Mouse (Mus musculus) heart, embryonic 14.5 days (tissue): Measurements from ENCODE around the gene Pabpn1. TPM values are rescaled to one million over a fixed set of nuclear protein-coding genes. Genes with fewer than 3 reads are reported as not detected.

Source experiments
- ATAC-seq: fragments of 200-750 bp; cut with Nextera tagmentation; 2 replicates; pipeline ENCODE4 v1.8.0; 2017; ENCODE audit warnings: low read depth, moderate TSS enrichment; ENCODE audit not compliant: insufficient number of reproducible peaks, insufficient read depth, low FRiP score
- H3K27ac ChIP-seq, 2 experiments: fragments of 200-500 bp in 1 of 2; fragments of 300-500 bp in 1 of 2; sonication (generic) in 1 of 2; replicated peaks in 1 of 2; 2 replicates each; pipeline ENCODE4 v1.5.1; 2012 to 2014; ENCODE audit warnings: low read depth in 2 of 2, low read length in 2 of 2, control low read depth in 1 of 2, mild to moderate bottlenecking in 1 of 2, mixed read lengths in 1 of 2; ENCODE audit not compliant: control insufficient read depth in 1 of 2, insufficient read depth in 1 of 2
- H3K27me3 ChIP-seq: fragments of 300-500 bp; sonication (generic); 2 replicates; pipeline ENCODE4 v1.6.1; 2014; ENCODE audit warnings: mild to moderate bottlenecking, low read length, control low read depth; ENCODE audit not compliant: control insufficient read depth, insufficient read depth
- H3K36me3 ChIP-seq: fragments of 300-500 bp; sonication (generic); 2 replicates; pipeline ENCODE4 v1.6.1; 2014; ENCODE audit warnings: mild to moderate bottlenecking, control low read depth, low read length, mixed read lengths; ENCODE audit not compliant: control insufficient read depth, insufficient read depth
- H3K4me1 ChIP-seq, 2 experiments: fragments of 200-500 bp in 1 of 2; fragments of 300-500 bp in 1 of 2; sonication (generic) in 1 of 2; 2 replicates each; pipeline ENCODE4 v1.6.1; 2012 to 2014; ENCODE audit warnings: low read length in 2 of 2, control low read depth in 1 of 2, mixed read lengths in 1 of 2; ENCODE audit not compliant: control insufficient read depth in 2 of 2, insufficient read depth in 2 of 2
- H3K4me2 ChIP-seq: fragments of 300-500 bp; sonication (generic); 2 replicates; pipeline ENCODE4 v1.6.1; 2014; ENCODE audit warnings: mild to moderate bottlenecking, low read length
- H3K4me3 ChIP-seq, 2 experiments: fragments of 200-500 bp in 1 of 2; fragments of 300-500 bp in 1 of 2; sonication (generic) in 1 of 2; 2 replicates each; pipeline ENCODE4 v1.5.1; 2012 to 2014; ENCODE audit warnings: low read length in 2 of 2, mild to moderate bottlenecking in 2 of 2, control low read depth in 1 of 2, low read depth in 1 of 2, moderate library complexity in 1 of 2; ENCODE audit not compliant: control insufficient read depth in 1 of 2, insufficient read depth in 1 of 2
- H3K9ac ChIP-seq: fragments of 300-500 bp; sonication (generic); 2 replicates; pipeline ENCODE4 v1.6.1; 2014; ENCODE audit warnings: mild to moderate bottlenecking, low read length
- H3K9me3 ChIP-seq: fragments of 300-500 bp; sonication (generic); 2 replicates; pipeline ENCODE4 v1.6.1; 2016; ENCODE audit warnings: low read length, control low read depth; ENCODE audit not compliant: control insufficient read depth
- WGBS: fragments of 180-500 bp; shearing (Covaris S2); extraction: QIAGEN DNeasy Blood & Tissue Kit; methylation state at CpG from one replicate; pipeline ENCODE4 v1.1.7; 2014; 5-methylcytosine and 5-hydroxymethylcytosine counted together
- polyA plus RNA-seq: library from polyadenylated mRNA; unstranded; fragments of >200 nt; fragmentation: Nextera tagmentation; extraction: Ambion mirVana; gene quantifications from 2 replicates; pipeline ENCODE4 v1.2.1, GENCODE M21; 2014

Gene Pabpn1
- polyA plus RNA-seq, 1 experiment from 2014 or later, result 83.8 TPM

- H3K36me3 ChIP-seq, result peaks cover 48% of the 10 kb centered on the region
- H3K27me3 ChIP-seq, result no peaks in the 10 kb centered on the region
- H3K4me2 ChIP-seq, result peak within 1 kb of the TSS; percentile 99
- no peaks in the 10 kb centered on the region for H3K9me3 ChIP-seq
- peak; percentile 76 for ATAC-seq
- peak within 1 kb of the TSS in 1 of 2 experiments; percentile 72; a peak in 2 of 4 replicates for H3K27ac ChIP-seq
- peak within 1 kb of the TSS; percentile 56 to 91 for H3K4me3 ChIP-seq
- peaks cover 15 to 18% of the 10 kb centered on the region in 2 experiments for H3K4me1 ChIP-seq
- WGBS, result 0% methylated on average over 25 of the region's 28 CpGs
- peak within 1 kb of the TSS; percentile 94 for H3K9ac ChIP-seq
Measured at GRCm38 (mm10) chr14:54912886-54913285, 20.6 kb downstream of the Pabpn1 start, which contains the start of gene Slc22a17. Slc22a17 (minus strand) TSS chr14:54913132.

DNA sequence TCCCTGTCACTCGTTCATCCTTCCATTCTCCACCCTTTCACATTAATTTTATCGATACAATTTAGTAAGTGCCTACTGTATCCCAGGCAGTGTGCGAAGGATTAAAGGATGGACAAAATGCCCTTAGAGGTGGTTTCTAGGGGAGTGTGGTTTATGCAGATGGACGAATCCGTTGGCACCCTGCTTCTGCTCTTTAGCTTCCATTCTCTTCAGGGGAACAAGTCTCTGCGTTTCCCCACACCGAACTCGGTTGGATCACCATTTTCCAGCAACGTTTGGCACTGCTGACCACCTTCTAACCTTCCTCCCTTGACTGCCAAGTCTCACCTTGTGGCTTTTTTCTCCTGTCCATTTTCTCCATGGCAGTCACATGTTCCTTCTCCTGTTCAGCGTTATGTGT is 21.0 kb downstream of the Pabpn1 start:
- no peak for ATAC-seq
- Histone ChIP-seq H3K4me1 (peaks cover 15 to 18% of the 10 kb centered on the region in 2 experiments), H3K9me3 (no peaks in the 10 kb centered on the region), H3K4me2 (peak overlapping the region; percentile 99), H3K36me3 (peaks cover 48% of the 10 kb centered on the region), H3K9ac (peak overlapping the region; percentile 94), H3K27ac (peak overlapping the region in 1 of 2 experiments; percentile 72; a peak in 2 of 4 replicates), H3K4me3 (peak overlapping the region; percentile 56 to 91), H3K27me3 (no peaks in the 10 kb centered on the region)
- 18% methylated on average over 10 of the region's 10 CpGs for WGBS

GRCm38 (mm10) chr14:54920076-54920685 is 27.9 kb downstream of the Pabpn1 start:
- H3K9ac ChIP-seq, result no peak overlapping the region
- 87% methylated on average over 16 of the region's 16 CpGs for WGBS
- H3K9me3 ChIP-seq, result peaks cover 8% of the 10 kb centered on the region; the same call in 1 of the 2 replicates
- no peak for ATAC-seq
- H3K36me3 ChIP-seq, result peaks cover 58% of the 10 kb centered on the region
- H3K4me1 ChIP-seq, result peaks cover 13% of the 10 kb centered on the region in 2 experiments
- H3K4me3 ChIP-seq, result no peak overlapping the region
- H3K27ac ChIP-seq, result no peak overlapping the region
- no peaks in the 10 kb centered on the region for H3K27me3 ChIP-seq
- no peak overlapping the region for H3K4me2 ChIP-seq

DNA sequence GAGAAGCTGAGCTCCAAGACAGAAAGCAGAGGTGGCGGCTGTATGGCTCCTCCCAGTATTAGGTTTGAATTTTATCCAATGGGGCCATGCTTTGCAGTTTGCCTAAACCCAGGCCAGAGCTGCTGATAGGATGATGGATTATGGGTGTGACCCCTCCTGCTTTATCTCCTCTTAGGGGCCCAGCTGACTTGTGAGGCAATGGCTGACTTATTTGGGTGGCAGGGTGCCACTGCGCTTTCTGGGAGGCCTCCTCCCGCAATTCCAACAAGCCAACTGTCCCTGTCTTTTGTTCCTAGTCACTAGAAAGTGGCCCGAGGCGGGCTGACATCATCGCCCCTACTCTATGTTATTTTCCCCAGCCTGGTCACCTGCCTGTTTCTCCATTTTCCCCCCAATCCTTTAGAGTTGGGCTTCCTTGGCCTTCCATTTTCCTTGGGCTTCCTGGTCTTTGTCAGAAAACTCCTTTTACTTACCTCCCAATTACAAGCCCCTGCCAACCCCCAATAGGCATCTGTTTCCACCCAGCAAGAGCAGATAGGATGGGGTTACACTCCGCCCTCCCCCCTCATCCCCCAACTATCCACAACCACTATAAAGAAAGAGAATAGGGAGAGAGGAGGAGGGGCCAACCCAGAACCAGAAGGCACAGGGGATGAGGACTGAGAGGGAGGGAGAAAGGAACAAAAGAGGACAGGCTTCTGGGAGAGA is 32.5 kb downstream of the Pabpn1 start:
- H3K36me3 ChIP-seq, result peaks cover 17% of the 10 kb centered on the region
- H3K4me1 ChIP-seq, result peaks cover 21 to 27% of the 10 kb centered on the region in 2 experiments
- peaks cover 8% of the 10 kb centered on the region; the same call in 1 of the 2 replicates for H3K9me3 ChIP-seq
- WGBS, result 25% methylated on average over 7 of the region's 7 CpGs
- H3K4me3 ChIP-seq, result peak overlapping the region; percentile 49 to 61
- peak overlapping the region; percentile 89 for H3K9ac ChIP-seq
- H3K27ac ChIP-seq, result peak overlapping the region; percentile 87 to 88
- H3K27me3 ChIP-seq, result peaks cover 7% of the 10 kb centered on the region
- peak; percentile 49 for ATAC-seq
- H3K4me2 ChIP-seq, result peak overlapping the region; percentile 98

DNA sequence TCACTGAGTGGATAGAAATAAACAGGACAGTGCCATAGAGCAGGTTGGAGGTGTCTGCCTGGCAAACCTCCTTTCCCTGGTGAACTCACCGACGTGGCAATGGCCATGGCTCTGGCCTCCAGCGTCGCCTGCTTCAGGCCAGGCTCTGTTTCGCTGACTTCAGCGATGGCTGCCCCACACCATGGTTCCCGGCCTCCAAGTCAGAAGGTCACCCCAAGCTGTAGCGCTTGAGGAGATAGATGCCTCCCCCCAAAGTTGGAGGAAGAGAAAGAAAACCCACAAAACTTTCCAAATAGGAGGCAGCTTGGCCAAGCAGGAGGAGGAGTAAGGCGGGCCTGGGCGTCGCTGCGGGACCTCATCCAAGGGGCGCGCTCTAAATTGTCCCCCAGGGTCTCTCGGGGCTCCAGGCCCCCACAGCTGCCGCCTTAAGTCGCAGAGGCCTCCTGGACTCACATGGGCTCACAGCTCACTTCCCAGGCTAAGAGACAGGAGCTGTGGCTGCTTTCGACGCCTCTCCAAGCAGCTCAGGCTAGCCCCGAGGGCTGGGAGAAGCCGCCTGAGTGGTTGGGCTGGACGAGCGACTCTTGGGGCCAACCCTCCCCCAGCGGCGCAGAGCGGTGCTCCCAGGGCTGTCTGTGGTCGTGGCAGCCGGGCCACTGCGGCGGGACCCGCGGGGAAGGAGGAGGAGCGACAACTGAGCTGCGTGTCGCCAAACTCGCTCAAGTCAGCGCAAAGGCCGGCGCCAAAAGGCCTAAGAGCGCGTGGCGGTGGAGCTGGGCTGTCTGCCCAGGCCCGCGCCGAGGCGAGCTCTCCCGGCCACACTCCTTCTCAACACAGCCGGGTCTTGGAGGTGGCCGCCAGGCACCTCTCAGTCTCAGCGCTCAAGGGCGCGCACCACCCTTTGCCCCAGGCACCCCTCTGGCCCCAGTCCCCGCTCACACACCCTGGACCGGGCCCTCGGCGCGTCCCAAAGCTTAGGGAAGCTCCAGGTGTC is 33.3 kb downstream of the Pabpn1 start, which contains the start of gene Efs:
Gene Efs (minus strand): TSS at position 778 of the 994 bp plus-strand sequence.
- WGBS, result 6% methylated on average over 56 of the region's 57 CpGs
- peak; percentile 60 for ATAC-seq

GRCm38 (mm10) chr14:54926401-54927158 is 34.3 kb downstream of the Pabpn1 start:
- Histone ChIP-seq H3K4me2 (peak overlapping the region; percentile 98), H3K4me1 (peaks cover 24 to 35% of the 10 kb centered on the region in 2 experiments), H3K4me3 (peak overlapping the region; percentile 49 to 61), H3K27me3 (peaks cover 7% of the 10 kb centered on the region), H3K9me3 (peaks cover 2% of the 10 kb centered on the region; the same call in 1 of the 2 replicates), H3K36me3 (0 out of 2 replicates have a peak, but pooled peaks cover 5% of the 10 kb centered on the region), H3K9ac (peak overlapping the region; percentile 89), H3K27ac (peak overlapping the region; percentile 87 to 88)
- ATAC-seq, result peak; percentile 41
- WGBS, result under 1% methylated on average over 50 of the region's 58 CpGs

More for the DNA sequence above, 33.3 kb downstream of the Pabpn1 start, which contains the start of gene Efs:
- Histone ChIP-seq H3K4me2 (peak within 1 kb of the TSS; percentile 98), H3K4me3 (peak within 1 kb of the TSS; percentile 49 to 61), H3K4me1 (peaks cover 24 to 34% of the 10 kb centered on the region in 2 experiments), H3K27me3 (peaks cover 7% of the 10 kb centered on the region), H3K9me3 (peaks cover 8% of the 10 kb centered on the region; the same call in 1 of the 2 replicates), H3K27ac (peak within 1 kb of the TSS; percentile 87 to 88), H3K9ac (peak within 1 kb of the TSS; percentile 89), H3K36me3 (peaks cover 9% of the 10 kb centered on the region; the same call in 1 of the 2 replicates)
